Mouse (Mus musculus) cerebellum, postnatal 36 days (tissue): ENCODE results near the gene Hk1.
A peak's percentile ranks its signal among the peaks of the same experiment; 100 is the strongest.

Experiments
- DNase-seq, 2 experiments: peaks; one replicate each; pipeline ENCODE4 v3.0.0; 2021 to 2022; ENCODE audit warnings: mixed read lengths in 2 of 2

The Hk1 gene

DNA sequence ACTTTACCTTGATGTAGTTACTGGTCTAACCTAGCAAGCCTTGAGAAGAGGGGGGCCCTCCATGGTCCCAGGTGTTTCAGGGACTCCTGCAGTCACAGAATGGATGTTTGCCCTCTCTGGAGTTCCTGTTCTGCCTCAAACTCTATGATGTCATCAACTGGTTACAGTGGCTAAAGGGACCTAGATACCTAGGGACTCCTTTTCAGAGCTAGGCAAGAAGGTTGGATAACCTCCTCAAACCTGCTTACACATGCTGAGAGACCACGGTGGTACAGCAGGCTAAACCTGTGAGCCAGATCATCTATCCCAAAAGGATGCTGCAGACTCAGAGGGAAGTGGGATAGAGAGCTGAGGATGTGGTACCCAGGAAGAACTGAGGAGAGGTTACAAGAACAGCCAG is at the start of gene Hk1:
TSS of gene Hk1 (minus strand) at position 101 of the 400 bp plus-strand sequence.
- DNase-seq, result no peak

GRCm38 (mm10) chr10:62425081-62425871 is 45.6 kb upstream of the Hk1 start:
- no peak for DNase-seq

GRCm38 (mm10) chr10:62422255-62422654 is 42.5 kb upstream of the Hk1 start, which contains the start of gene Hkdc1:
Gene Hkdc1 (minus strand): TSS chr10:62422491.
- DNase-seq, result no peak

DNA sequence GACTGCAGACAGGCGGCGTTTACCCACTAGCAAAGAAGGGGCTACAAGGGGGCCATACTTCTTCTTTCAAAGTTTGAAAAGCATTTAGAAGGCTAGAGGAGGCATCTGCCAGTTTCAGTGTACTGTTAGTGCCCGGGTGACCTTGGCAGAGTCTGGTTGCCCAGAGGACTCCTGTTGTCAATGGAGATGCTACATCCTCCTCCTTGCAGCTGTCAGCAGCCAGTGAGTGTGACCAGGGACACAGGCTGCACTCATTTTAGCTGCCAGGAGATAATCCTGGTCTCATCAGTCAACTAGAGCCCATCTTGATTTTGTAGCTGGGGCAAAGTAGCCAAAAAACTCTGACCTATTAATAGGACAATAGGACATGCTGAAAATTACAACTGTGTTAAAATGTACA is 41.4 kb upstream of the Hk1 start:
- DNase-seq, result no peak

DNA sequence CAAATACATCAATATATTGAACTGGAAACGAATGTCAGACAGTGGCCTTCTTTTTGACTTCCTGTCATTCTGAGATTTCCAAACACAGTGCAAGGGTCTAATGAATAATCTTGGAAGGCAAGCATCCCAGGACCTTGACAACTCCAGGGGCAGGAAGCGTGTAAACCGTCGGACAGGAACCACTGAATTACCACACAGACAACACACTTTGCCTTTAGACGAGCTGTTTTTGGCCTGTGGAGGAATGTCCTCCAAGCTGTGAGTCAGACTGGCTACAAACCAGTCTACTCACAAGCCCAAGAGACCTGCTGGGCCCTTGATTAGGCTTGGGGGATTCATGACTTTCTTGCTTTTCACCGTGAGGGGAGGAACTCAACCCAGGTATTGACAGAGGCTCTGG is 40.7 kb upstream of the Hk1 start:
- DNase-seq, result no peak

DNA sequence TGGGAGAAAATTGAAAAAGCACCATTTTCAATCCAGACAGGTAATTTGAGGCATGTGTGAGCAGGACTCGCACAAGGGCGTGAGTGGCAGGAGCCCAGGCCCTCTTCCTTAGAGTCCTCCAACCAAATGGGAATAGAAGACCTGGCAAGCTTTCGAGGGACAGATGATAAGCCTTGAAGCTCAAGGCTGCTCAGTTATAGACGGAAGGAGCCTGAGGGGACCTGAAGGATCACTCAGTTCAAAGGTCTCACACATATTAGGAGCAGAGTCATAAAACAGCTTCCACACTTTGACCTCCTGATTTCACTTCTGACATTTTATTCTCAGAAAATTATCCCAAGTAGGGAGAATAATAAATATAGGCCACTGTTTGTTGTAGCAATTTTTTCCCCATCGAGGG is 39.7 kb upstream of the Hk1 start:
- no peak for DNase-seq

DNA sequence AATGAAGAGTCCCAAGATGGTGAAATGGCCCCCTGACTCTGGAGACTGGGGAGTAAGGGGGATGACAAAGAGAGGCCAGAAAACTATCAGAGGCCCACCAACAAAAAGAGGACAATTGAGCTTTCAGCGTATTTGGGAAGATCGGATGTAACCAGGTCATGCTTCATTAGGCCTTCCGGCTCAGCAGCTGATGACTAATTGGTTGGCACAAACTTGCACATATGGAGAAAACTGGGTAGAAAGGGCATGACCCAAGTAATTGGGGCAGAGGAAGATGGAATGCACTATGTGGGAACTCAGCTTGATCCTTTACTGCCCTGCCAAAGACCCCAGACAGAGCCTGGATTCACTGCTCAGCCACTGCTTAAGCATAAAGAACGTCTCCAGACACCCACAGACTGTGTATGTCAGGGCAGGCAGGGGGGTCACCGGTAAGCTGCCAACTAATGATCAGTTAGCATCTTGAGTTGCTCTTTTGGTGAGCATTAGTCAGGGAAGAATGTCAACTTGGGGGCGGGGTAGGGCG is 39.2 kb upstream of the Hk1 start:
- DNase-seq, result no peak

DNA sequence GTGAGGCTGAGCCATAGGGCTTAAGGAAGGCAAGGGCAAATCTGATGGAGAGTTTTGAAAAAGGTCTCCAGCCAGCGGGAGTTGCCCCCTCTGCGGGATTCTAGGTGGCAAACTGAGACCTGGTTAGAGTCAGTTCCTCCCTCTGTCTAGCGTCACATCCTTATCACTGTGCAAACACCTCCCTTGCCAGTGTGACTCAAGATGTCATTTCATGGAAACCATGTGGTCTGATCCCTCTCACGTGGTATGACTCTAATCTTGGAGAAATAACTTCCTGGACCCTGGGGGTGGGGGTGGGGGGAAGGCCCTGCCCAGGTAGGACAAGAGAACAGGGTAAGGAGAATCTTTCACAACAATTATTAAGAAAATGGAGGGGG is 33.9 kb upstream of the Hk1 start:
- DNase-seq, result no peak

GRCm38 (mm10) chr10:62412906-62413605 is 33.3 kb upstream of the Hk1 start:
- no peak for DNase-seq

DNA sequence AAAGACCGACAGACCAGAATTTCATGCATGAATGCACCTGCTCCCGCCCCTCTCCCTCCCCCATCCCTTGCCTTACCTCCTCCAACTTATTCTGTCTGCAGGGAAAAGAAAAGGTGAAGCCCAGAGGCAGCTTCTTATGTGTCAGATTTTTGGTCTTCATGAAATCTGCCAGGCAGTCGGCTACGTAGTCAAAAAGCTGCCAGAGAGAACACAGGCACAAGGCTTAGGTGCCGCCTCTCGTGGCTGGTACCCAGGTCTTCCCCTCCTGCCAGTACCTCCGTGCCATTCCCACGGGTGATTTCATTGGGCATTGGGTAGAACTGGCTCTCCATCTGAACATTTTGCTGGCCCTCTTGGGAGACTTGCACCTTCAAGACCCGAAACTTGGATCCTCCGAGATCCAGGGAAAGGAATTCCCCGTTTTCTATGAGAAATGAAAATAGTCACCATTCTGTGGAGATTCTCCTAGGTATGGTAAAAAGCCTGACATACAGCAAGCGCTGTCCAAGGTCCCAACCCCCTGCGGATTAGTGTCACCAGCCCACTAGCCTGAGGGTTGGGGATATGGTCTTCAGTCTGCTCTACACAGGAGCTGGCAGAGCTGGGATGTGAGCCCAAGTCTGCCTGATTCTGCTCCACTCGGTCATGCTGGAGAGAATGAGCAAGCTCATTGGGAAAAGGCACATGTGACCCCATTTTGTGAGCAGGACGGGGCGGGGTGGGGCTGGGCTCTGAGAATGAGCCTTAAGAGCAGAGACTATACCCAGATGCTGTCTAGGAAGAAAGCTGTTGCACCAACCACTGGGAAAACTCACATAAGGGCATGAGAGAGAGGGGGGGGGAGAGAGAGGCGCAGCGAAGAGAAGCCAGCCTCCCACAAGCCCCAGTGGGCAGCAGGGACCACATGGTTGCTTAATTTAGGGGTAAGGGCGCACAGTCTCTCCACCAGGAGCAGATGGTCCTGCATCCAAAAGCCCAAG is 32.0 kb upstream of the Hk1 start:
- DNase-seq, result peak in 1 of 2 experiments; percentile 27

GRCm38 (mm10) chr10:62410943-62411342 is 31.2 kb upstream of the Hk1 start:
- peak; percentile 82 to 83 for DNase-seq

GRCm38 (mm10) chr10:62404901-62405300 is 25.2 kb upstream of the Hk1 start:
- no peak for DNase-seq

- DNase-seq, result peak; percentile 36 to 41
These were observed 22.0 kb upstream of the Hk1 start for GRCm38 (mm10) chr10:62401641-62402111.

- DNase-seq, result no peak
These were observed 3.3 kb upstream of the Hk1 start for GRCm38 (mm10) chr10:62383011-62383410.

DNA sequence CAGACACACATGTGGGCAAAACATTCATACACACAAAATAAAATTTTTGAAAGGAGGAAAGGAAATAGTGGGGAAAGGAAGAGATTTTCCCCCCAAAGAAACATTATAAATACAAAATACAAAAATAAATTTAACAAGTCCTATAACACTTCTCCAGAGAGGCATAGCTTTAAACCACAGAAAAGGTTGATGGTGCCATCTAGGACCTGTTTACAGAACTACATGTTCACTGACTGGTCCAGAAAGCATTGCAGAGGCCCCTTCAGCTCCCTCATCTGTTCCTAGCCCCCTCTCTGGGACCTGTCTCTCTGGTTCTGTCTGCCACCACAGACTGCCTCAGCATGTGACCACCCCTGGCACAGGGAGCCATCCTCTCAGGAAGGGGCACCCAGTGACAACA is 1.2 kb upstream of the Hk1 start:
- DNase-seq, result peak in 1 of 2 experiments; percentile 14

GRCm38 (mm10) chr10:62358827-62359226 is 20.9 kb downstream of the Hk1 start:
- DNase-seq, result no peak

DNA sequence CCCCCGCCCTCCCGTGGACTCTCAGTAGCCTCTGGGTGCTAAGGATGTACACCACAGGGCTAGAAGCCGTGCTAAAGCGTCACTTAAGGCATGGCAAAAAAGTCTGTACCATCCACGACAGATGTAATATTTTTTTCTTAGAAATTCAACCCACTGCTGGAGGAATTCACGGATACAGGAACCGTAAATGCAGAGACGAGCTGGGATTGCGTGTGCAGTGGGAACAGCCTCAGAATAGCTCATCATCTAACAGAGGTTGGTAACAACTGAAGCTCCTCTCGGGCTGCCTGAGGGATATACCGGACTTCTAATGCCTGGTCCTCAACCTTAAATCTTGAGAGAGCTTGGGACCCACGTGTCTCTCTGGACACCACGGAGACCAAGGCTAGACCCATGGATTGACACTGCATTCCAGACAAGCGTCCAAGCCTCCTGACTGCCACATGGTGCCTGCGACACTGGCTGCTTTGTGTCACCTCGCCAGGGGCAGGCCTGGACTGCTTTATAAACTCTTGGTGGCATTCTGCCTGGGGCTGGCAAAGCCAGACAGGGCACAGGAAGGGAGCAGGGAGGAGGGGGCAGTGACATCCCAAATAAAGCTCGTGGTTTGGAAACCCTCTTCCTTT is 23.5 kb downstream of the Hk1 start:
- DNase-seq, result peak in 1 of 2 experiments; percentile 24

DNA sequence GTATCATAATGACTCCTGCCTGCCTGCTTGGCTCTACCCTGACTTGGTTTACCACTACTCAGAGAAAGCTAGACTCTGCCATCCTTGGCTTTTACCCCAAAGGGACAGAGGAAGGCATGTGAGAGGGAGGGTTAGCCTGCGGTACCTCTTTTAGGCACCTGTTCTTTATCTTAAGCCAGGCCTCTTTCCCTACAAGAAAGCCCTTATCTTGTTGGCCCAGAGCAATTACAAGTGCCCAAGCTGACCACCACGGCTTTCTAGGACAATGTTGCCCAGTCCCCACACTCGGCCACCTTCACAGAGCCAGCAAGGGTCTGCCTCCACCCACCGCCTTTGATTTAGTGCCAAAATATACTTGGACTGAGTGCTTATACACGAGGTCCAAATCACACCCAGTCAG is 34.6 kb downstream of the Hk1 start:
- no peak for DNase-seq

GRCm38 (mm10) chr10:62344004-62344752 is 35.5 kb downstream of the Hk1 start:
- no peak for DNase-seq

- no peak for DNase-seq
These were observed 37.2 kb downstream of the Hk1 start for GRCm38 (mm10) chr10:62342512-62342911.

DNA sequence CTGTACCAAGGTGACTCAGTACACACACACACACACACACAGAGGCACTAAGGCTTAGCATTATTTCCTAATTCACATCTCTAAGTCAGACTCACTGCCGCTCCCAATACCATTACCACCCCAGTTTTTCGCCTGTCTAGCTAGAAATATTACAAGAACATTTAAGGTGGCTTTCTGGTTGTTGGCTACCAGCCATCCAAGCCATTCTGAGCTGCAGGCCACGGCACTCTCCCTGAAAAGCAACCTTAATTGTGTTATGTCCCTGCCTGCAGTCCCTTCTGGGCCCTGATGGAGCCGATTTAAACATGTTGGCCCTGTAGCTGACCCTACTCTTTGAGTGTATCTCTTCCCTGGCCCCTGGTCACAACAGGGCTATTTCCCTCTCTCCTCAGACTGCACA is 37.8 kb downstream of the Hk1 start:
- DNase-seq, result no peak
